Mouse (Mus musculus) liver, postnatal 0 days (tissue): ENCODE results near the gene 0610010K14Rik. TPM values are rescaled to one million over a fixed set of nuclear protein-coding genes. Genes with fewer than 3 reads are reported as not detected.

ENCODE experiments used
- ATAC-seq: fragments of 200-750 bp; cut with Nextera tagmentation; 2 replicates; pipeline ENCODE4 v1.8.0; 2017; ENCODE audit warnings: mild to moderate bottlenecking, moderate library complexity
- DNase-seq: peaks from one replicate; pipeline ENCODE4 v3.0.0-alpha.2; 2016
- H3K27ac ChIP-seq: fragments of 300-500 bp; sonication (generic); 2 replicates; pipeline ENCODE4 v1.5.1; 2014; ENCODE audit warnings: antibody characterized with exemption, moderate library complexity, mild to moderate bottlenecking, low read depth
- H3K27me3 ChIP-seq: fragments of 300-500 bp; sonication (generic); 2 replicates; pipeline ENCODE4 v1.6.1; 2014; ENCODE audit warnings: low read length, control low read depth, mixed read lengths; ENCODE audit not compliant: insufficient read depth
- H3K36me3 ChIP-seq: fragments of 300-500 bp; sonication (generic); replicated peaks from 2 replicates; pipeline ENCODE4 v1.6.1; 2014; ENCODE audit warnings: mild to moderate bottlenecking, control low read depth, low read length, moderate library complexity, mixed read lengths; ENCODE audit not compliant: insufficient read depth
- H3K4me1 ChIP-seq: fragments of 300-500 bp; sonication (generic); 2 replicates; pipeline ENCODE4 v1.6.1; 2014; ENCODE audit warnings: antibody characterized with exemption, mild to moderate bottlenecking, control low read depth; ENCODE audit not compliant: insufficient read depth
- H3K4me2 ChIP-seq: fragments of 300-500 bp; sonication (generic); 2 replicates; pipeline ENCODE4 v1.6.1; 2014; ENCODE audit warnings: low read depth, mild to moderate bottlenecking, low read length, moderate library complexity, mixed read lengths
- H3K4me3 ChIP-seq: fragments of 300-500 bp; sonication (generic); 2 replicates; pipeline ENCODE4 v1.5.1; 2014; ENCODE audit warnings: low read depth, low read length
- H3K9ac ChIP-seq: fragments of 300-500 bp; sonication (generic); replicated peaks from 2 replicates; pipeline ENCODE4 v1.6.1; 2014; ENCODE audit warnings: mild to moderate bottlenecking, moderate library complexity
- H3K9me3 ChIP-seq: fragments of 300-500 bp; sonication (generic); 2 replicates; pipeline ENCODE4 v1.6.1; 2016; ENCODE audit warnings: mild to moderate bottlenecking, control low read depth, low read length, mixed read lengths
- CTCF ChIP-seq: sonication (generic); IDR thresholded peaks from 2 replicates; pipeline ENCODE4 v1.5.1; 2016; ENCODE audit warnings: antibody characterized with exemption, low read depth
- EP300 ChIP-seq: IDR thresholded peaks from 2 replicates; pipeline ENCODE4 v1.6.1; 2016; ENCODE audit warnings: antibody characterized with exemption, low read depth, mild to moderate bottlenecking
- WGBS: fragments of 180-500 bp; shearing (Covaris S2); extraction: QIAGEN DNeasy Blood & Tissue Kit; methylation state at CpG from one replicate; pipeline ENCODE4 v1.1.7; 2014; ENCODE audit not compliant: insufficient replicate concordance; 5-methylcytosine and 5-hydroxymethylcytosine counted together
- polyA plus RNA-seq: library from polyadenylated mRNA; unstranded; fragments of >200 nt; fragmentation: Nextera tagmentation; extraction: Ambion mirVana; gene quantifications from 2 replicates; pipeline ENCODE4 v1.2.1, GENCODE M21; 2015

Gene 0610010K14Rik
- polyA plus RNA-seq, 1 experiment from 2014 or later, result 48.9 TPM

GRCm38 (mm10) chr11:70226602-70226890, 11.2 kb downstream of the 0610010K14Rik start:
- no peak for ATAC-seq
- no peak overlapping the region for H3K27ac ChIP-seq
- H3K9ac ChIP-seq, result no peak overlapping the region
- H3K36me3 ChIP-seq, result no peaks in the 10 kb centered on the region
- H3K4me2 ChIP-seq, result peak overlapping the region; percentile 45
- WGBS, result 23% methylated on average over 18 of the region's 18 CpGs
- no peaks in the 10 kb centered on the region for H3K9me3 ChIP-seq
- no peak for DNase-seq
- TF ChIP-seq CTCF, result no peak
- no peak for TF ChIP-seq EP300
- H3K4me3 ChIP-seq, result no peak overlapping the region; the same call in 1 of the 2 replicates
- peaks cover 46% of the 10 kb centered on the region for H3K27me3 ChIP-seq
- peaks cover 38% of the 10 kb centered on the region for H3K4me1 ChIP-seq

GRCm38 (mm10) chr11:70225798-70226601, 11.7 kb downstream of the 0610010K14Rik start:
- no peaks in the 10 kb centered on the region for H3K9me3 ChIP-seq
- H3K27me3 ChIP-seq, result peaks cover 46% of the 10 kb centered on the region
- H3K36me3 ChIP-seq, result no peaks in the 10 kb centered on the region
- peaks cover 43% of the 10 kb centered on the region for H3K4me1 ChIP-seq
- H3K9ac ChIP-seq, result no peak overlapping the region
- DNase-seq (no peak), ATAC-seq (no peak)
- H3K27ac ChIP-seq, result no peak overlapping the region
- TF ChIP-seq CTCF, result no peak
- no peak for TF ChIP-seq EP300
- no peak overlapping the region; the same call in 1 of the 2 replicates for H3K4me3 ChIP-seq
- WGBS, result 45% methylated on average over 27 of the region's 27 CpGs
- H3K4me2 ChIP-seq, result peak overlapping the region; percentile 45

GRCm38 (mm10) chr11:70223724-70224123, 14.0 kb downstream of the 0610010K14Rik start:
- Histone ChIP-seq H3K9me3 (no peaks in the 10 kb centered on the region), H3K36me3 (no peaks in the 10 kb centered on the region), H3K4me1 (peaks cover 36% of the 10 kb centered on the region), H3K27me3 (peaks cover 30% of the 10 kb centered on the region), H3K4me3 (no peak overlapping the region), H3K4me2 (no peak overlapping the region), H3K27ac (no peak overlapping the region), H3K9ac (no peak overlapping the region)
- 47% methylated on average over 9 of the region's 9 CpGs for WGBS
- DNase-seq (no peak), ATAC-seq (no peak)
- TF ChIP-seq CTCF (no peak), EP300 (no peak; the same call in 1 of the 2 replicates)

- ATAC-seq, result peak; percentile 81
- TF ChIP-seq CTCF, result no peak
- TF ChIP-seq EP300, result peak; percentile 92
- WGBS, result 11% methylated on average over 14 of the region's 14 CpGs
- DNase-seq, result peak; percentile 35
- Histone ChIP-seq H3K27ac (peak overlapping the region; percentile 87), H3K27me3 (peaks cover 19% of the 10 kb centered on the region), H3K4me2 (peak overlapping the region; percentile 97), H3K36me3 (no peaks in the 10 kb centered on the region), H3K4me1 (peaks cover 29% of the 10 kb centered on the region), H3K4me3 (peak overlapping the region; percentile 61), H3K9ac (peak overlapping the region; percentile 73), H3K9me3 (no peaks in the 10 kb centered on the region)
Measured at GRCm38 (mm10) chr11:70221603-70222500, 15.9 kb downstream of the 0610010K14Rik start.

- Histone ChIP-seq H3K9ac (peak within 1 kb of the TSS; percentile 73), H3K4me2 (peak within 1 kb of the TSS; percentile 97), H3K27ac (peak within 1 kb of the TSS; percentile 87), H3K4me3 (peak within 1 kb of the TSS; percentile 61), H3K9me3 (no peaks in the 10 kb centered on the region), H3K27me3 (peaks cover 13% of the 10 kb centered on the region), H3K4me1 (peaks cover 24% of the 10 kb centered on the region), H3K36me3 (no peaks in the 10 kb centered on the region)
- ATAC-seq (peak; percentile 87), DNase-seq (peak; percentile 92)
- TF ChIP-seq CTCF (no peak), EP300 (peak; percentile 56; the same call in 1 of the 2 replicates)
- 1% methylated on average over 28 of the region's 28 CpGs for WGBS
Measured at GRCm38 (mm10) chr11:70220731-70221602, 16.7 kb downstream of the 0610010K14Rik start, which contains the start of gene Slc16a13. Slc16a13 (minus strand) TSS chr11:70221064.
